Mouse (Mus musculus) G1E (cell line): Measurements from ENCODE around the gene Stim1. TPM values are rescaled to one million over a fixed set of nuclear protein-coding genes. Genes with fewer than 3 reads are reported as not detected.
A peak's percentile ranks its signal among the peaks of the same experiment; 100 is the strongest.

Experiments
- ATAC-seq: 2 replicates; pipeline ENCODE4 v1.8.0; 2016; ENCODE audit warnings: mild to moderate bottlenecking; ENCODE audit not compliant: insufficient number of reproducible peaks, poor library complexity, low FRiP score, severe bottlenecking; ENCODE audit errors: extremely low read depth
- DNase-seq: peaks from one replicate; pipeline ENCODE4 v3.0.0; 2012; ENCODE audit warnings: low spot score
- H3K27me3 ChIP-seq: 2 replicates; pipeline ENCODE4 v1.6.1; 2012; ENCODE audit warnings: mild to moderate bottlenecking, low read length, inconsistent platforms; ENCODE audit not compliant: insufficient read depth
- H3K36me3 ChIP-seq: replicated peaks from 2 replicates; pipeline ENCODE3; 2012; ENCODE audit warnings: mild to moderate bottlenecking, inconsistent platforms
- H3K4me1 ChIP-seq: 2 replicates; pipeline ENCODE4 v1.6.1; 2012; ENCODE audit warnings: low read depth, low read length, inconsistent platforms, mixed read lengths; ENCODE audit not compliant: insufficient read depth
- H3K4me3 ChIP-seq: 2 replicates; pipeline ENCODE4 v1.5.1; 2012; ENCODE audit warnings: low read depth, mild to moderate bottlenecking, inconsistent platforms, low read length, moderate library complexity, mixed read lengths
- H3K9me3 ChIP-seq: replicated peaks from 2 replicates; pipeline ENCODE4 v1.6.1; 2012; ENCODE audit warnings: inconsistent platforms
- CTCF ChIP-seq: IDR thresholded peaks from 2 replicates; pipeline ENCODE4 v1.5.1; 2012; ENCODE audit warnings: low read depth, low read length, inconsistent platforms, mixed read lengths
- GATA1 ChIP-seq: IDR thresholded peaks from 2 replicates; pipeline ENCODE4 v1.6.1; 2012; ENCODE audit warnings: borderline replicate concordance, low read length, inconsistent platforms, mixed read lengths
- GATA2 ChIP-seq: IDR thresholded peaks from 2 replicates; pipeline ENCODE4 v1.6.1; 2012; ENCODE audit warnings: low read depth, low read length, inconsistent platforms, borderline replicate concordance
- POLR2AphosphoS5 ChIP-seq: IDR thresholded peaks from 2 replicates; pipeline ENCODE4 v1.6.1; 2012; ENCODE audit warnings: low read depth, low read length, inconsistent platforms; ENCODE audit not compliant: insufficient replicate concordance
- TAL1 ChIP-seq: conservative IDR thresholded peaks from 2 replicates; pipeline ENCODE4 v1.6.1; 2012; ENCODE audit warnings: low read depth, low read length, inconsistent platforms, mixed read lengths
- polyA plus RNA-seq: library from polyadenylated mRNA; stranded (reverse); fragments of >175 nt; gene quantifications from 2 replicates; pipeline ENCODE4 v1.2.3, GENCODE M21; 2012
- total RNA-seq, 2 experiments: library from RNA; stranded (forward) in 1 of 2; stranded (reverse) in 1 of 2; fragments of 200-1000 nt in 1 of 2; fragments of >200 nt in 1 of 2; fragmentation: Nextera tagmentation in 1 of 2; gene quantifications; 2 replicates each; pipeline ENCODE4 v1.2.3; 2014 to 2017

Stim1 gene
- total RNA-seq (2014; fragmentation: Nextera tagmentation) = 25.8 and 27.3 TPM in 2 replicates
- 24.2 and 25.1 TPM in 2 replicates for total RNA-seq (2017)
- polyA plus RNA-seq = 20.2 and 35.8 TPM in 2 replicates

GRCm38 (mm10) chr7:102267601-102268394 lies at the start of gene Stim1:
TSS of gene Stim1 (plus strand) at chr7:102267806.
- Histone ChIP-seq H3K4me1 (peaks cover 53% of the 10 kb centered on the region), H3K4me3 (peak within 1 kb of the TSS; percentile 91), H3K36me3 (peaks cover 23% of the 10 kb centered on the region), H3K27me3 (no peaks in the 10 kb centered on the region), H3K9me3 (no peaks in the 10 kb centered on the region)
- ATAC-seq = no peak
- peak; percentile 80 for DNase-seq
- TF ChIP-seq GATA2 (no peak), GATA1 (no peak), TAL1 (no peak), CTCF (no peak), POLR2AphosphoS5 (no peak)

DNA sequence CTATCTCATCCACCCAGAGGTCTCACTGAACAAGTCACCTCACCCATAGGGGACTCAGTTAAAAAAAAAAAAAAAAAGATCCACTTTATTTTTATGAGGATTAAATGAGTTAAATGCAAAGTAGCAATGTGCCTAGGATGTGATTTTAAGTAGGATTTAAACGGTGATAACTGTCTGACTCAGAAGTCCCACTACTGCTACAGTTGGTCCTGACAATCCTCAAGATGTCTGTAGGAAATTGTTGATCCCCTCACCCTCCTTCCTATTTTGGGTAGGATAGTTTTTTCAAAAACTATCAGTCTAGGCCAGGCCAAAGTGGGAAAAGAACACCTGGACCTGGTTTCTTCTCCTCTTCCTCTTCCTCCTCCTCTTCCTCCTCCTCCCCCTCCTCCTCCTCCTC lies 45.7 kb upstream of the Stim1 start:
- H3K4me3 ChIP-seq = no peak overlapping the region
- no peaks in the 10 kb centered on the region for H3K27me3 ChIP-seq
- peaks cover 17% of the 10 kb centered on the region for H3K36me3 ChIP-seq
- H3K9me3 ChIP-seq = no peaks in the 10 kb centered on the region
- ATAC-seq (no peak), DNase-seq (no peak)
- peaks cover 22% of the 10 kb centered on the region for H3K4me1 ChIP-seq
- TF ChIP-seq POLR2AphosphoS5 (no peak), TAL1 (no peak), CTCF (no peak), GATA1 (no peak), GATA2 (no peak)

DNA sequence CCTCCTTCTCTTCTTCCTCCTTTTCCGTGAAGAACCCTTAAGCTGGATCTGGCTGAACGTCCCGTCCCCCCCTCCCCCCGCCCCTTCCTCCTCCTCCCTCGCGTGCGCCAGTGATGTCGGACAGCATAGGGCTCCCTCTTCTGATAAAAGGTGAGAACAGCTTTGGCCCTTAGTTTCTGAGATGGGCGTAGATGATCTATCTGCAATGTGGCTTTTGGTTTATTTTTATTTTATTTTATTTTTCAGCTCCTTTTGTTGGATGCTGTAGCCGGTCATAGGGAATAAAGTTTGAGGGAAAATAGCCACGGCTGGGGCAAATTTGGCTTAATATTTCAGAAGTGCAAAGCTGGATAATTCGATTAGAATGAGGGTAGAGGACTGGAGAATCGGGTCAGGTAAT lies 45.3 kb upstream of the Stim1 start:
- Histone ChIP-seq H3K4me3 (peak overlapping the region; percentile 77), H3K27me3 (no peaks in the 10 kb centered on the region), H3K36me3 (peaks cover 22% of the 10 kb centered on the region), H3K9me3 (no peaks in the 10 kb centered on the region), H3K4me1 (peaks cover 22% of the 10 kb centered on the region)
- ATAC-seq (peak; percentile 83), DNase-seq (no peak)
- TF ChIP-seq GATA1 (no peak), POLR2AphosphoS5 (no peak), TAL1 (no peak), CTCF (no peak), GATA2 (no peak)

DNA sequence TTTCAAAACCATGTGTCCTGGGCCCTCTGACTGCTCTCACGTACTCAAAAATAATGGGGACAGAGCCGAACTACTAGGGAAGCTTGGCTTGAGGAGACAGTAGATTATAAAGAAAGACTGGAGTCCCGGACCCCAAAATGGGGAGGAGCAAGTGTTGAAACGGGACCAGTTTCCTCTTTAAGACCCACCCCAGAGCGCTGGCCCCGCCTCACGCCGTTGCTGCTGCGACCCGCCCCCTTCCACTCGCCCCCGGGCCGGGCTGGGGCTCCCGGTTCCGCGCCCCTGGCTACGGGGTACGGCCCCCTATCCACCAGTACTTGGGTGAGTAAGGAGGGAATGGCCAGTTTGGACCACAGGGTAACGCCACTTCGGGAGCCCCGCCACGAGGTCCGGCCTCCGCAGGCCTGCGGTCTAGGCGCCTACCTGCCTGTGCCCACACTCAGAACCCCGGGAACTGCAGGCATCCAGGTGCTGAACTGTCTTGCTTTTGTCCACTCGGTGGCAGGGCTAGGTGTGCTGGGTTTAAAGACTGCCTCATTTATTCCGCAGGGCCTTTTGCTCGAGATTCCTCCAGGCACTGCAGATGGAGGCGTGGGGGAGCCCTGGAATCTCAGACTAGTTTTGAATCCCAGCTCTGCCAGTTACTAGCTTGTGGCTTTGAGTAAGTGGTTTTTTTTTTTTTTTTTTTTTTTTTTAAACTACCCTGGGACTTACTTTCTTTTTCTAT lies 44.6 kb upstream of the Stim1 start:
- H3K4me3 ChIP-seq = peak overlapping the region; percentile 77
- no peaks in the 10 kb centered on the region for H3K9me3 ChIP-seq
- peaks cover 22% of the 10 kb centered on the region for H3K4me1 ChIP-seq
- H3K36me3 ChIP-seq = peaks cover 27% of the 10 kb centered on the region
- DNase-seq = peak; percentile 72
- no peak for TF ChIP-seq POLR2AphosphoS5
- no peak for TF ChIP-seq CTCF
- TF ChIP-seq TAL1 = no peak
- no peak for TF ChIP-seq GATA2
- TF ChIP-seq GATA1 = no peak
- peak; percentile 52 for ATAC-seq
- no peaks in the 10 kb centered on the region for H3K27me3 ChIP-seq

DNA sequence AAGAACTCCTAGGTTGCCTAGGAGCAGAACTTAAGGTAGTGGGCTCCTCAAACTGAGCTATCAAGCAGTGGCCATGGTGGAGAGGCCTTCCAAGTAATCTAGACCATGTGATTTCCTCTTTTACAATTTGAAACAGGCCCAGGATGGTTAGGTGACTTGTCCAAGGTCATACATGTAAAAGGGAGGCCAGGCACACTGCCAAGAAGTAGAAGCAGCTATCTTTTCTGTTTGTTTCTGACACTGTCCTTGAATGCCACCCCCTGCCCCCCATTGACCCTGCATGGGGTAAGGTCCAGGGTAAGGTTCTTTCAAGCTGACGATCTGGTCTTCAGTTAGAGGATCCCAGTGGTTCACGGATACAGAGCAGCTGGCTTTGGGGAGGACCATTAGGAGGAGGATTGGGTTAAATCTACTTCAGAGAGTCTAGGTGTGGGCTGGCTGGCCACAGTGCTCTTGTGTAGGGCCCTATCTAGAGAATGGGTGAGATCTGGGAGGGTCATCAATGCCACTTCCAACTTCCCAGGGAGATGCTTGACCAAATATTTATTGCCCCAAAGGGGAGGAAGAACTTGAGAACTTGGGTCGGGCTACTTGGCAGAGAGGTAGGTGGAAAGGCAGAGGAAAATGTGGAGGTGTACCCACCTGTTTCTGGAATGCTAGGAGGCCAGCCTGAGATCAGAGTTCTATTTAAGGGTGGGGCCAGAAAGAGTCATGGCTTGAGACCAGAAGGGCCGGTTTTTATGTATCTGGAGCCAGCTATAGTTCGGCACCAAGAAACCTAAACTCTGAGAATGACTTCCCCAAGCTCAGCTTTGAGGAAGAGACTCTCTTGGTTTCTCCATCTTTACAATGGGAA lies 43.5 kb upstream of the Stim1 start:
- ATAC-seq (no peak), DNase-seq (no peak)
- Histone ChIP-seq H3K4me3 (no peak overlapping the region), H3K36me3 (peaks cover 34% of the 10 kb centered on the region), H3K9me3 (no peaks in the 10 kb centered on the region), H3K27me3 (no peaks in the 10 kb centered on the region), H3K4me1 (peaks cover 22% of the 10 kb centered on the region)
- no peak for TF ChIP-seq POLR2AphosphoS5
- no peak for TF ChIP-seq GATA1
- TF ChIP-seq CTCF = no peak
- no peak for TF ChIP-seq TAL1
- TF ChIP-seq GATA2 = no peak
